Mouse (Mus musculus) frontal cortex, postnatal 25 days (tissue): ENCODE measurements at regions not wholly inside any gene's neighbourhood (a gene's known extent, or its start where the extent isn't known, plus 50 kb on each side); places are given as distances from the start of the nearest gene placed in this dataset.
A peak's percentile ranks its signal among the peaks of the same experiment; 100 is the strongest.
"Not testable (repeated sequence)": the region's sequence is repeated elsewhere in the genome, so short reads cannot be mapped to it uniquely, and the experiment has no call there.

Experiments
- DNase-seq, 2 experiments: peaks; one replicate each; pipeline ENCODE4 v3.0.0; 2022; ENCODE audit warnings: low spot score in 2 of 2

DNA sequence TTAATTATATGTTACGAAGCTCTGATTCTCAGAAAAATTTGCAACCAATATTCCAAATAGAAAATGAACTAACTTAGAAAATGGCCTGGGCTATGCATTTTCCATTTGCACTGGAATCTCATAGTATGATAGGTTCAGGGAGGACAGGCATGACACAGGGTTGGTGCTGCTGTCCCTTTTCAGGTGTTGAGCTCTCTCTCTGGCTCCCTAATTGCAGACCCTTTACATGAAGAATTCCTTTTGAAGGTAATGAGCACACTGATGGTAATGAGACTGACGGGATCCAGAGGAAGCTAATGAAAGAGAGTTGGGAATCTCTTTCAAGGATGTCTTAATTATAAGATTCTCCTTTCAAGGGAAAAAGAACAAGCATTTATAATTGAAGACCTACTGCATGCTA is 87.6 kb downstream of the Serpinb8 start:
- DNase-seq, result no peak

DNA sequence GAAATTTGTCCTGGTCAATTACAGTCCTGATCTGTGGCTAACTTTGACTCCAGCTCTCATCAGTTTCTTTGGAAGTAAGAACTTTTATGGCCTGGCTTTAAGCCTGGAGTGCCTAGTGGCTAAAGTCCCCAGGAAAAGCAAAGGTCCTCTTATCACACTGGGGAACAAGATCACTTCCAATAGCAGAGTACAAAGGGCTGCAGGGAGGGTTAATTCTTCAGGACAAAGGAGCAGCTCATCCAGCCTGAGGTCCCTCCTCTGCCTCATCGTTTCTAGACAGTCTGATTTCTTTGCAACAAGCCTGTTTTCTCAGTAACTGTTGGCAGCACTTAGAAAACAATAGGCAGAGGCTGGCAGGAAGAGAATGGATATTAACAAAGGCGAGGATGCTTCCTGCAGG is 107.1 kb downstream of the Serpinb8 start:
- DNase-seq, result no peak

DNA sequence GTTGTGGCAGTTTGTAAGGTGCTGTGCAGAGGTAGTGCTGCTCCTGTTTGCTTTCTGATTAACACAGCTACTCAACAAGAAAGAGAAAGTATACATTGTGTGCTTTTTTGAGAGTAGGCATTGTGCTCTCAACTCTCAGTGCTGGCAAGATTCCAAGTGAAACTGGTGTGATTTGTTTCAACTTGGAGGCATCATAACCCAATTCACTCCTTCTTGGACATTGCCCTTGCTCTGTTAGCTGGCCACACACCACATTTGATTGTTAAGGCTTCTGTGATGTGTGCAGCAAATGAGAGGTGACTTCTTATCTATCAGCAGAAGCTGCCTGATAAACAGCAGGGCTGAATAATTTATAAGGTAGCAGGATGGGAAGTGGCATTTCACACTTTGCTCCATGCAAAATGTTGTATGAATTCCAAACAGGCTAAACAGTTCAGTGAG is 116.3 kb downstream of the Serpinb8 start:
- no peak for DNase-seq

DNA sequence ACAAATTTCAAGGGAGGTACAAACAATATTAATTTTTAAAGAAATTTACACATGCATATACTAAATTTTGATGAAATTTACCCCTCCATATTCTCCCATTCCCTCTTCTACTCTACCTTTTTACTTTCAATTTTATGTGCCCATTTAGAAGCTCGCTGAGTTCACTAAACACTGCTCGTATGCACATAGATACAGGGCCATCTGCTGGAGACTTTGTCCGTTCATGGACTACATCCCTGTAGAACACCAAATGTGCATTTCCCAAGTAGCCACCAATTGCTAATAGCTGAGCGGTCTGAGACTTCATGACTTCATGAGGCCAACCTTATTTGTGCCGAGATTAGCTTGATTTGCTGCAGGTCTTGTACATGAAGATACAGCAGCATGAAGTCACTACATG is 118.8 kb downstream of the Serpinb8 start:
- no peak for DNase-seq

DNA sequence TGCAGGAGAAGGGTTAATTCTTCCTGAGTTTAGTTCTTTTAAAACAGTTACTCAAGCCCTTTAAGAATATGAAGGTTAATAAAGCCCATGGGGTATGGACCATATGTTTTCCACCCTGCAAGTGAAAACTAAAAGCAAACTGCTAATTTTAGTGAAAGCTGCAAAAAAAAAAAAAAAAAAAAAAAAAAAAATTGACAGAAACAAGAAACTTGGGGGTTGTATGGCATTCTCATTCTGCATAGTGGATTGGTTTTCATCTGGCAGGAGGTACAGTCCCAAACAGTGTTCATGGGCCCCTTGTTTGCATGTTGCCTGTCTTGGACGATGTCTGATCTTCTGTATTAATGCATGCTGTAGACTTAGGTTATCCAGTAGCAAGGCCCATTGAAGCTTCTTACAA is 125.1 kb downstream of the Serpinb8 start:
- no peak for DNase-seq

DNA sequence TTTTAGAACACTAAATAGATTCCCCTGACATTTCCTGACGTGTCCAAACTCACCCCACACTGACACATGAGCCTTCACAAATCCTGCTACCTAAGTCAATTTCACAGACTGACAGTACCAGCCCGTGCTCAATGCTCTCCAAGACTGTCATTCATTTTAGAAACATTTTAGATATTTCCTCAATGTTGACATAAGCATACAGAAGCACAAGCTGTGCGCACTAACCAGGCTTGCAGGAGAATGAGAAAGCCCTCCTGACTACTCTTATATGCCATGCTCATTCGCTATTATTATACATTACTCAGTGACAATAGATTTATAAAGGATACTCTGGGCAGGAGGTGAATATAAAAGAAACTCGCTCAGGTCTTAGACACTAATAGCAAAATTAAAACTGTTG is 129.5 kb downstream of the Serpinb8 start:
- DNase-seq, result no peak

DNA sequence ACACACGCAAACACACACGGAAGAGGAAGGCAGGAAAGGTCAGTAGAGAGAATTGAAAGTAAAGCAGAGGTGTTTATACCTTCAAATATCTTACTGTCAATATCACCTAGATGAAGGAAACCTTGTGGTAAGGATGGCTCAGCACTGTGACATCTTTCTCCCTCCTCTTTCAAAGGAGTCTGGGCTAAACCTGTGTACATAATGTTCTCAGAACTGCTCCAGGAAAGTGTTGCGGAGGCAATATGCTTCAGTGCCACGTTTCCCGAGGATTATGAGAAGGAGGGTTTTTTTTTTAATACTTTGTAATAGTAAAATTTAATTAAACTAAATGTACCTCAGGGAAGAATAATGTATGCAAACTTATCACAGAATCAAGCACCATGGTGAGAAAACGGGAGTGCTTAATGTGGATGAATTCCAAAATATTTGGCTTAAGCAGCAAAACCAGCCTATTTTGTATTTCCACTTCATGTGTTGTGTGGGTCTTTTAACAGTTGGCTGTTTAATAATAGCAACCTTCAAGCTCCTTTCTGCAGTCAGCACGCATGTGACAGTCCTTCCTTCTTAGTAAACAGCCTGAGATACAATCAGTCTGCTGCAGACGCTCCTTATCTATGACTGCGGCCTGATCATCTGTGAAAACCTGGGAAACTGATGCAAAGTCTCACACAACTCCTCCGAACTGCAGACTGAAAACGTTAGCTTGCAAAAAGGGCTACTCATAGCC is 138.5 kb downstream of the Serpinb8 start:
- DNase-seq, result no peak

DNA sequence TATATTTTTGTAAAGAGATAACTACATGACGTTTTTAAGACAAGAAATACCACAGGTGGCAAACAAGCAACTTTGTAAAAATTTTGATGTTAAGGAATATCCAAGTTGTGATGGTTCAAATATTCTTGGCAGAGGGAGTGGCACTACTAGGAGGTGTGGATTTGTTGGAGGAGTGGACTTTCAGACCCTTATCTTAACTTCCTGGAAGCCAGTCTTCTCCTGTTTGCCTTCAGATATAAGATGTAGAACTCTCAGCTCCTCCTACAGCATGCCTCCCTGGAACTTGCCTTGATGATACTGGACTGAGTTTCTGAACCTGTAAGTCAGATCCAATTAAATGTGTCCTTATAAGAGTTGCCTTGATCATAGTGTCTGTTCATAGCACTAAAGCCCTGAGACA is 175.5 kb downstream of the Serpinb8 start:
- DNase-seq, result no peak

DNA sequence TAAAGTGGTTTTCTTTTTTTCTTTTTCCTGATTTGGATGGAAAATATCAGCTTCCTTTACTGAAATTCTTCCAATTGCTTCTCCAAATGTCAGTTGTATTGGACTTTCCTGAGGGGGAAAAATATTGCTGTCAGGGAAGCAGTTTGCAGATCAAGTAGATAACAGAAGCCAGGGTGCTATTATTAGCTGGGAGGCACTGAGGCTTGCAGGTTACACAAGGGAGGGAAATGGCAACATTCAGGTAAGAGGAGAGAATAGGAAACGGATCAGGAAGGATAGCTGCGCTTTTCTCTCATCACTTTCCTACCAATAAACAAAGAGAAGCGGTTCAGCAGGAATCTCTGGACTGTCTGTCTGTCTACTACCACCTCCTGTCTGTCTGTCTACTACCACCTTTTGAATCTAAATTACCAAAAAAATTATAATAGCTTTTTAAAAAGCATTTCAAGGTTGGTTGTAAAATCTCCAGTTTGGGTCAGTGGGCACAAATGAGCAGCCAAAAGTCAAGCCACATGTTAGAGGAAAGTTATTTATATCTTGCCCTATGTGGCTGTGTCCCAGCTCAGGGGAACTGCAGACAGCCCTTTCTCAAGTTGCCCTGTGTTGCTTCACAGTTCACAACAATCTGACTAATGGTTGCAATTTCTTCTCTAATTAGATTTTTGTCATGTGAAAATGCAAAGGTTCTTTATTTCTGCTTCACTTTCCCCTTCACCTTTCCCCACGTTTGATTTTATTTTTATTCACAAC is 177.6 kb downstream of the Serpinb8 start:
- no peak for DNase-seq

DNA sequence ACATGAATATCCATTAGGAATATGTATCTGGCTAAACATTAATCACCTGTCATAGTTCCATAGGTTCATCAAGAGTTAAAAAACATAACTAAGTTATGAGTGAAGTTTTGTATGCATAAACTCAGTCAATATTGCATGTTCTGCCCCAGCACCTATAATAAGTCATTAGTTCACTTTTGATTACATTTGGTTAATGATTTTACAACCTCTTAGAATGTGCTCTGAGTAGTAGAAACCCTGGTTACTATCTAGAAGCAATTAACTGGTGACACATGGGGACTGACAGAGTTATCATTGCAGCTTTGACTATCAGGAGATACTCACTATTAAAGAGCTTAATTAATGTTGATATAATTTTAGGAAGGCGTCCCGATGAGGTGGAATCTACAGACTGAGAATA is 183.2 kb downstream of the Serpinb8 start:
- no peak for DNase-seq

DNA sequence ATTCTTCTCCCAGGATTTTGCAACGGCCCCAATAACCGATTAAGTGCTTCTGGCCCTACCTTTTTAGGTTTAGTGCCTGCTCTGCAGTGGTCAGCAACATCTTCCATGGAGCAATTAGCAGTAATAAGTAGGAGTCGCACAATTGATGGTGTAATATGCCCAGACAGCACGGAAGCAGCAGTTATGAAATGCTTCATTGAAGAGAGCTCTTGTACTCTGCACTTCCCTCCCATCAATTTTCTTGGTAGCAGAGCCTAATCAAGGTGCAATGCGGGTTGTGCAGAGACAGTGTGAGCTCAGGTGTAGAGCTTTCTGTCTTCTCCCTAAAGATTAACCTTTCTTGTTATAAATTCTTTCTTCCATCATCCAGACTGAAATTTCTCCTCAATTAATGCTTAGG is 193.3 kb downstream of the Serpinb8 start:
- no peak for DNase-seq

DNA sequence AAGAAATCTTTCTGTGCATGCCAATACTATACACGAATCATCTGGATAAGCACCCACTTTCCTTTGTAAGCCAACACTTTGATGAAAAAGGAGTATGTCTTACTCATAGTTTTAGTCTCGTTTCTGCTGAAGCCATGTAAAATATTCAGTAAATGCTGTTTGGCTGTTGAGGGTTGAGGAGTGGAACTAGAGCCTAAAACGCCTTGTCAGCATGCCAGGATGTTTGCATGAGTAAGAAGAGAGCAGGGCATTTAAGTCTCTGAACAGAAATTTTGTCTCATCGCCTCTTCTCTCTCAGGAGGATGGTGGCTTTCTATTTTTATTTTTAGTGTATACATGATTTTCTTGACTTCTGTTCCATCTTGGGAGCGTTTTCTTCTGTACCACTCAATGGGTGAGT is 216.0 kb downstream of the Serpinb8 start:
- peak; percentile 4 to 14 for DNase-seq

DNA sequence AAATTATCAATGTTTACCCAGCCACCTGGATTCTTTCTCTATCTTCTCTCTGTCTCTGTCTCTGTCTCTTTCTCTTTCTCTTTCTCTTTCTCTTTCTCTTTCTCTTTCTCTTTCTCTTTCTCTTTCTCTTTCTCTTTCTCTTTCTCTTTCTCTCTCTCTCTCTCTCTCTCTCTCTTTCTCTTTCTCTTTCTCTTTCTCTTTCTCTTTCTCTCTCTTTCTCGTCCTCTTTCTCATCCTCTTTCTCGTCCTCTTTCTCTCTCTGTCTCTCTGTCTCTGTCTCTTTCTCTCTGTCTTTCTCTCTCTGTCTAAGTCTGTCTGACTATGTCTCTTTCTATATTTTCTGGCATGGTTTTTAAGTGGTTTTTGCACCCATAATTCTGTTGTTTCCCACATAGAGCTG is 217.6 kb downstream of the Serpinb8 start:
- not testable (repeated sequence) for DNase-seq

DNA sequence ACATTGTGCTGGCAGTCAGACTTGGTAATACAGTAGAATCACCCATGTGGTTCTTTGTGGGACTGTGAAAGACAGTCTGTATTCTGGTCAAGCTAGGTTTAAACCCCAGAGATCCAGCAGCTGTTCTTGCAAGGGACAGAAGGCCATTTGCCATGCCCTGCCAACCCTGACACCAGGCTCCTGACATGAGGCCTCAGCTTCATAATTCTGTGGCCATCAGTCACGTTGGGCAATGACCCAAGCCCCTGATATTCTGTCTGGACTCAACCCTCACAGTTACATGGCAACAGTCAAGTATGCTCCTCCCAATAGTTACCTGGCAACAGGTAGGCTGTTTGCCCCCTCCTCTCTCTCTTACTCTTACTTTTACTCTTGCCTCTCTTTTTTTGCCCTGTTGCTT is 221.3 kb downstream of the Serpinb8 start:
- DNase-seq, result no peak

DNA sequence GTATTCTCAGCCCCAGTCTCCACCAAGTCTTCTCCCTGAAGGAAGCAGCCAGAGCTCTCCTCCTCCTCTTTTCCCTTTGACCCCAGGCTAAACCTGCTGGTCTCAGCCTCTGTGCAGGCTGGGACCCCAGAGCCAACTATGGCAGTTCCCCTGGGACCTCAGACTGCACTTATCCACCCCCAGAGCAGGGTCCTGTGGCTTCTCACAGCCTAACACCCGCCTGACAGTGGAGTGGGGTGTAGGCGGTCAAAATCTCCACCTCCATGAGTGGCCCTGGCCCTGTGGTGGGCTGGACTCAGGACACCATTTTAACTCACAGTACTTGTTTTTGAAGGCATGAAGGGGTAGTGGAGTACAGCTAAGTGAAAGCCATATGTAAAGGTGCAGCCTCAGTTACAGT is 222.1 kb downstream of the Serpinb8 start:
- no peak for DNase-seq

DNA sequence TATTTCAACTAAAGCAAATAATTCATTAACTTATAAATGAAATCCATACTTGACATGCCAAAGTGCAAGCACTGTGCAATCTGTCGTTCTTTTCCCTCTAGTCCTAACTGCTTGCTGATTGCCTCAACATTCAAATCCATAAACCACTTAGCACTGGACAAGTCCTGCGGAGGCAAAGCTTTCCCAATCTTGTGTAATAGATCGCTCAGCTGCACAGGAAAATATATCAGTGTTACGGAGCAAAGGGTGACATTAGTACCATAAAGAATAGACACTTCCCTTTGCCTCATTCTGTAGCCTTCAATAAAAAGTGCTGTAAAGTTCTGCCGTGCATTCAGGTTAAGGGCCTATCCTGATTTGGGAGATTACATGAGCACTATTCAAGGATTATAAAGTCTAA is 248.1 kb downstream of the Serpinb8 start:
- DNase-seq, result no peak

DNA sequence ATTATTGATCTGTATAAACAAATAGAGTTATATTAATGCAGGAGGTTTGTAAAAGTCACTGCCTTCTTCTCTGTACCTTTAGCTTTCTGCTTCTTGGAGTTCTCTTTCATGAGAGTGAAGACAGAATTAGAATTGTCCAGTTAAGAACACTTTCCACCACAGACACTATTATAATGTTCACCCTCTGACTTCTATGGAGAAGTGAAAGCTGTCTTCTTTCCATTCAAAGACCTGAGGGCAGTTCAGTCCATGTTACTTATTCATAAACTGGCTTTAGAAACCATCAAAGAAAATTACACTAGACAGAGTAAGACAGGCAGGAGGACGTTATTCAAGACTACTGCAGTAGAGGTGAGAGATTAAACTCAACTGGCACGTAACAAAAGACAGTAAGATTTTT is 262.6 kb downstream of the Serpinb8 start:
- DNase-seq, result no peak

DNA sequence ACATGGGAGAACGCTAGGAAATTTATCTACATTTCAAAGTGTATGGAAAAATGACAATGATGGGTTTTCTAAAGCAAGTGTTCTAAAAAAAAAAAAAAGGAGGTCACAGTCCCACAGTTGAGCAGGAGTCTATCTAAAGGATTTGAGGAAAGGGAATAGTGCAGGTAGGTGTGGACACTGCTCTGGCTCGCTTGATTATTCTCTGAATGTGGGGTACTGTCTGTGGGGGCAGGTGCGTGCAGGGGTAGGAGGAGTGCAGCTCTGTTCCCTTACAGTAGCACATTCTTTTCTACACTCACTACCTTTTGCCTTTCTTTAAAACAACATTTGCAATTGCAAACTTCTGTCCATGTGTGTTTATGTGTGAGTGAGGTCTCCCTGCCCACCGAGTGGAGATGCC is 263.2 kb downstream of the Serpinb8 start:
- no peak for DNase-seq

DNA sequence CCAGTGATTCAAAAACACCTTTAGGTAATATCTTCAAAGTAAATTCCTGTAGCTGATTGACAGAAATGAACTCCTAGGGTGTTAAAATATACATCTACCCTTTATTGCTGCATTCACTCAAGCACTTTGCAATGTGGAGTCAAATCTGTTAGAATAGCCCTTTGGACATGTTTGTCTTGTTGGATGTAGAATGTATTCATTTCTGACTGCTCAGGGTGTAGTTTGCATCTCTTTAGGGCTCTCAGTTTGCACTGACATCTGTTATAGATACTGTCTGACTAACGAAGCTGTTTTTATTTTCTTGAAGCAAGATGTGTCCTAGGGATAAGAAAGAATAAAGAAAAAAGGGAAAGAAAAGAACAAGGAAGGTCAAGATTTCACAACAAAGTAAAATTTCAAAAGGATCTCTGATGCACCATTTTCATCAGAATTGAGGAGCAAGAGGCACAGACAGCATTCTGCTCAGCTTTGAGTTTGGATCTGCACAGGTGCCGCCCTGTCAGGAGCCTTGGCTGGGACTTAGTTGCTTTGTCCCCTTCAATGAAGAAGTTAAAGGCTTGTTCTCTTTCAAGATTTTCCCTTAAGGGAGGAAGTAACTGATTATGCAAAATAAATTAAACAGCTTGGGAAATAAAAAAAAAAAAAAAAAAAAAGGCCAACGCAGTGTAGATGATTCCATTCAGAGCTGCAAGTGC is 308.1 kb downstream of the Serpinb8 start:
- no peak for DNase-seq

DNA sequence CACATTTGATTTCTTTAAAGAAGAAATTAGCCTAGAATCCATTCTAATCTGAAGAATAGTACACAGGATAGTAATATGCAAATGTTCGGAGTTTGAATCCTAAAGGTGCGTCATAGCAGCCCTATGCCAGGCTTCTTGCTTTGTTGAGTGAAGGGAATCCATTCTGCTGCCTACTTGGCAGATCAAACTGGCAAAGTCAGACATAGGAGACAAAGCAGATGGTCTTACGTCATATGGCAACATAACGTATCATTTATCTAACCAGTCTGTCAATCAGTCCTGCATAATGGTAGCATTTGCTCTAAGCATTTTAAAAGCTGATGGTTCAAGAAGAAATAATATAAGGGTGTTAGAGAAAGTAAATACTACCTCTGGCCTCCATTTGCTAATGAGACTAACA is 309.5 kb downstream of the Serpinb8 start:
- DNase-seq, result no peak

DNA sequence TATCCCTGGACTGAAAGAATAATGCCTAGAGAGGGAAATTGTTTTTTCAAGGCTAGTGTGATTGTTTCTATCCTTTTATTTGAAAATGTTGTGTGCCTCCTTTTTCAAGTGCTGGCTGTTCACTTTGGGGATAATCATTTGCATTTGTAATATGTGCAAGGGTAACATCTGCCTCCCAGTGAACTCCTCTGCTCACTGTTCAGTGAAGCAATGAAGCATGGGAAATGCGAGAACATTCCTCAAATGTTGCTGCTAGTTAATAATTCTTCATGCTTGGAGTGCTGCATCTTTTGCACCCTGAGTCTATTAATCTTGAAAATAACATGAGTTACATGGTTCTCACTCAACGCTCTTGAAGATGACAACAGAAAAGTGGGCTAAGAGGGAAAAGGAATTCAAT is 310.6 kb downstream of the Serpinb8 start:
- no peak for DNase-seq

DNA sequence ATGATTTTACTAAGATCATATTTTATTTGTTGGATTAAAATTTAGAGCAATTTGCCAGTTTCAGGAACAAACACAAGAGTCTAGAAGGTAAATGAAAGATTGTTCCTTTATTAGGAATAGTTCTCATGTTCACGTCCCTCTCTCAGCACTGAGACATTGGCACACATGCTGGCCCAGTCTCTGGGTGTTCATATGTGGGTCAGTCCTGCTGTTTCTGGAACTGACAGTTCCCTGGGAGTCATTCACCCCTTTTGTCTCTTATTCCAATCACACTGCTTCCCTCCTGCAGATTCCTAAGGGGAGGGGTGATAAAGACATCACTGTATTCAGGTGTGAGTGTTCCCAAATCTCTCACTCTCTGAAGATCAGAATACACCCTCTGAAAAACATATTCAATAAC is 311.1 kb downstream of the Serpinb8 start:
- DNase-seq, result no peak
